Mouse (Mus musculus) olfactory bulb, adult 2 months (tissue): ENCODE results near the gene Ryr2.

Source experiments
- CTCF ChIP-seq: fragments of 200-500 bp; IDR thresholded peaks from 2 replicates; pipeline ENCODE4 v1.5.1; 2012; ENCODE audit warnings: low read depth, mild to moderate bottlenecking, low read length, moderate library complexity; ENCODE audit not compliant: insufficient read depth
- POLR2A ChIP-seq: fragments of 200-500 bp; IDR thresholded peaks from 2 replicates; pipeline ENCODE4 v1.6.1; 2012; ENCODE audit warnings: mild to moderate bottlenecking, low read depth, low read length, moderate library complexity; ENCODE audit not compliant: insufficient read depth

DNA sequence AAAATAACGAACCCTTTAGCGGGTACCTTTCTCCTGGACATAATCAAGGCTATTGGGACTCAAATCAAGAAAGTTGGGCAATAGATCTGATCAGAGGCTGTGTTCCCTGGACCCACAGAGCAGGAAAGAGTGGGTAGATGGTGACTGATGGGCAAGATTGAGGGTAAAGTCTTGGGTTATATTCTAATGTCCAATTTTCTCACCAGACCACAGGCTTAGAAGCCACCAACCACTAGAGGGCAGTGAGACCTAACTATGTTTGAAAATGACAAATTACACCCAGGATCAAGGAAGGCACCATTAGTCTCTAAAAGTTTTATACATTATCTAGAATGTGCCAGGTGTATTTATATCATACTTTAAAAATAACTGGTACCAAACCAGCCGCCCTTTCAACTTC is 343.6 kb downstream of the Ryr2 start:
- TF ChIP-seq CTCF (no peak), POLR2A (no peak)
